Mouse (Mus musculus): ENCODE data around the gene Rpap3. TPM values are rescaled to one million over a fixed set of nuclear protein-coding genes. Genes with fewer than 3 reads are reported as not detected.

Rpap3 gene
- polyA plus RNA-seq, 1 experiment, result 6.9 TPM

DNA sequence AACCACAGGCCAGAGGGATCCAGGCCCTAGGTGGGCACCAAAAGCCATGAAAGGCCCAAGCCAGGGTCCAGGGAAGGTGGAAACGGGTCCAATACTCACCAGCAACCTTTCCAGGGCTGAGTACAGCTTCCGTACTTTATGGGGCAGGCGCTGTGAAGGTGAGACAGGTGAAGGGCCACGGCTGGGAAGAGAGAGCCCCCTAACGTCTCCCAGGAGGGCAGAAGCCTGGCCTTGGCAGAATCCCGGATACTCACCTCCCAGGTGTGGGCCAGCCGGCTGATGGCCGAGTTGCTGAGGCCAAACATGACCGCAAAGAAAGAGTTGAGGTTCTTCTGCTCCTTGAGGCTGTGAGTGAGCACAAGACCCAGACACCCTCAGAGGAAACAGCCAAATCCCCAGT is 43.8 kb upstream of the Rpap3 start:
- 93% methylated on average over 9 of the region's 9 CpGs for WGBS
- no peaks in the 10 kb centered on the region for H3K27me3 ChIP-seq (replicated peaks; ENCODE audit: control insufficient read depth, insufficient read depth, low read length)
- H3K4me1 ChIP-seq (ENCODE audit: control insufficient read depth, insufficient read depth, low read length), result peaks cover 8% of the 10 kb centered on the region; the same call in 1 of the 2 replicates
- peaks cover 19% of the 10 kb centered on the region for H3K36me3 ChIP-seq (ENCODE audit: control insufficient read depth, insufficient read depth, low read length)
- no peak overlapping the region for H3K4me3 ChIP-seq (ENCODE audit: insufficient read depth, low read depth, low read length)
- TF ChIP-seq POLR2A (IDR thresholded peaks at IDR 0.05; ENCODE audit: low read depth, low read length), result no peak
- no peak for TF ChIP-seq CTCF (conservative IDR thresholded peaks at IDR 0.05; ENCODE audit: insufficient read depth, insufficient read length, low read depth, low read length)
- H3K27ac ChIP-seq (ENCODE audit: insufficient read depth, low read depth, low read length), result no peak overlapping the region
- no peak for DNase-seq

- no peak overlapping the region for H3K4me3 ChIP-seq (ENCODE audit: insufficient read depth, low read depth, low read length)
- peaks cover 19% of the 10 kb centered on the region for H3K36me3 ChIP-seq (ENCODE audit: control insufficient read depth, insufficient read depth, low read length)
- peaks cover 8% of the 10 kb centered on the region; the same call in 1 of the 2 replicates for H3K4me1 ChIP-seq (ENCODE audit: control insufficient read depth, insufficient read depth, low read length)
- H3K27ac ChIP-seq (ENCODE audit: insufficient read depth, low read depth, low read length), result no peak overlapping the region
- WGBS, result 88% methylated on average over 4 of the region's 4 CpGs
- no peaks in the 10 kb centered on the region for H3K27me3 ChIP-seq (replicated peaks; ENCODE audit: control insufficient read depth, insufficient read depth, low read length)
- no peak for DNase-seq
- TF ChIP-seq CTCF (conservative IDR thresholded peaks at IDR 0.05; ENCODE audit: insufficient read depth, insufficient read length, low read depth, low read length) (no peak), POLR2A (IDR thresholded peaks at IDR 0.05; ENCODE audit: low read depth, low read length) (no peak)
Measured at GRCm38 (mm10) chr15:97748964-97749363, 43.3 kb upstream of the Rpap3 start.

- 75% methylated on average over 10 of the region's 10 CpGs for WGBS
- H3K27me3 ChIP-seq (replicated peaks; ENCODE audit: control insufficient read depth, insufficient read depth, low read length), result no peaks in the 10 kb centered on the region
- H3K36me3 ChIP-seq (ENCODE audit: control insufficient read depth, insufficient read depth, low read length), result peaks cover 19% of the 10 kb centered on the region
- peaks cover 12% of the 10 kb centered on the region for H3K4me1 ChIP-seq (ENCODE audit: control insufficient read depth, insufficient read depth, low read length)
- no peak overlapping the region for H3K4me3 ChIP-seq (ENCODE audit: insufficient read depth, low read depth, low read length)
- H3K27ac ChIP-seq (ENCODE audit: insufficient read depth, low read depth, low read length), result no peak overlapping the region
- TF ChIP-seq POLR2A (IDR thresholded peaks at IDR 0.05; ENCODE audit: low read depth, low read length) (no peak), CTCF (conservative IDR thresholded peaks at IDR 0.05; ENCODE audit: insufficient read depth, insufficient read length, low read depth, low read length) (no peak)
- DNase-seq, result no peak
Measured at GRCm38 (mm10) chr15:97748309-97748708, 42.7 kb upstream of the Rpap3 start.

- H3K27ac ChIP-seq (ENCODE audit: insufficient read depth, low read depth, low read length), result no peak overlapping the region
- no peak for TF ChIP-seq POLR2A (IDR thresholded peaks at IDR 0.05; ENCODE audit: low read depth, low read length)
- no peak for TF ChIP-seq CTCF (conservative IDR thresholded peaks at IDR 0.05; ENCODE audit: insufficient read depth, insufficient read length, low read depth, low read length)
- H3K36me3 ChIP-seq (ENCODE audit: control insufficient read depth, insufficient read depth, low read length), result peaks cover 18% of the 10 kb centered on the region
- peaks cover 17% of the 10 kb centered on the region for H3K4me1 ChIP-seq (ENCODE audit: control insufficient read depth, insufficient read depth, low read length)
- H3K4me3 ChIP-seq (ENCODE audit: insufficient read depth, low read depth, low read length), result no peak overlapping the region
- 85% methylated on average over 4 of the region's 4 CpGs for WGBS
- H3K27me3 ChIP-seq (replicated peaks; ENCODE audit: control insufficient read depth, insufficient read depth, low read length), result no peaks in the 10 kb centered on the region
- no peak for DNase-seq
Measured at GRCm38 (mm10) chr15:97747486-97747885, 41.9 kb upstream of the Rpap3 start.

- 95% methylated on average over 24 of the region's 24 CpGs for WGBS
- no peak for TF ChIP-seq CTCF (conservative IDR thresholded peaks at IDR 0.05; ENCODE audit: insufficient read depth, insufficient read length, low read depth, low read length)
- TF ChIP-seq POLR2A (IDR thresholded peaks at IDR 0.05; ENCODE audit: low read depth, low read length), result no peak
- H3K36me3 ChIP-seq (ENCODE audit: control insufficient read depth, insufficient read depth, low read length), result peaks cover 18% of the 10 kb centered on the region
- H3K4me1 ChIP-seq (ENCODE audit: control insufficient read depth, insufficient read depth, low read length), result peaks cover 20% of the 10 kb centered on the region
- H3K4me3 ChIP-seq (ENCODE audit: insufficient read depth, low read depth, low read length), result no peak overlapping the region
- H3K27me3 ChIP-seq (replicated peaks; ENCODE audit: control insufficient read depth, insufficient read depth, low read length), result no peaks in the 10 kb centered on the region
- H3K27ac ChIP-seq (ENCODE audit: insufficient read depth, low read depth, low read length), result no peak overlapping the region
- no peak for DNase-seq
Measured at GRCm38 (mm10) chr15:97746748-97747147, 41.1 kb upstream of the Rpap3 start.

DNA sequence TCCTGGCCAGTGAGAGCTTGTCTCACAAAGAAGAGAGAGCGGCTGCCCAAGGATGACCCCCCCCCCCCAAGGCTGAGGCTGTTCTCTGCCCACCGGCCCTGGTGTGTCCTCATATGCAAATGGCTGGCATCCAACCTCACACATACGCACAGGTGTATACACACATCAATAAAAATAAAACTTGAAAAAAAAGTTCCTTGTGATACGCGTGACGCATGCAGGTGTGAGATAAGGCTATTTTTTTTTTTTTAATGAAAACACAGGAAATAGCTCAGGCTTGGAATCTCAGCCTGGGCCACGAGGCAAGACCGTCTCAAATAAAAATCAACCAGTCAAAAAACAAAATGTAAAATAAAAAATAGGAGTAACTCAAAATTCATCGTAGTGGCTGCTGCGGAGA is 40.7 kb upstream of the Rpap3 start:
- DNase-seq, result no peak
- 81% methylated on average over 10 of the region's 10 CpGs for WGBS
- Histone ChIP-seq H3K27me3 (replicated peaks; ENCODE audit: control insufficient read depth, insufficient read depth, low read length) (no peaks in the 10 kb centered on the region), H3K4me3 (ENCODE audit: insufficient read depth, low read depth, low read length) (no peak overlapping the region), H3K27ac (ENCODE audit: insufficient read depth, low read depth, low read length) (no peak overlapping the region), H3K36me3 (ENCODE audit: control insufficient read depth, insufficient read depth, low read length) (peaks cover 18% of the 10 kb centered on the region), H3K4me1 (ENCODE audit: control insufficient read depth, insufficient read depth, low read length) (peaks cover 22% of the 10 kb centered on the region)
- no peak for TF ChIP-seq CTCF (conservative IDR thresholded peaks at IDR 0.05; ENCODE audit: insufficient read depth, insufficient read length, low read depth, low read length)
- TF ChIP-seq POLR2A (IDR thresholded peaks at IDR 0.05; ENCODE audit: low read depth, low read length), result no peak

DNA sequence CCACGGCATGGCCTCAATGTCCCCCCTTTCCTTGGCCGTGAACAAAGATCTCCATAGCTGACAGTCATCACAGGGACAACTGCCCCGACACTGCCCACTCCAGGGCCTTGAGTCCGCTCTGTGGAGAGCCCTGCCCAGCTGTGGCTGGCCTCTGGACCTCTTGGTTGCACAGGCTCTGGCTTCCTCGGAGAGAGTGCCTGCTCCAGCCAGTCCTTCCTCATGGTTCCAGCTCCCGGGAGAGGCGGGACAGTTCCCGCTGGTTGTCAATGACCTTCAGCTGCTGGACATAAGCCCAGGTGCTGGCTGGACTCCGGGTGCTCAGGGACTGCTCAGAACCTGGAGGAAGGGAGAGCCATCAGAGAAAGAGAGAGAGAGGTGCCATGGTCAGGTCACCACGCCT is 39.7 kb upstream of the Rpap3 start:
- no peak overlapping the region for H3K4me3 ChIP-seq (ENCODE audit: insufficient read depth, low read depth, low read length)
- H3K4me1 ChIP-seq (ENCODE audit: control insufficient read depth, insufficient read depth, low read length), result peaks cover 22% of the 10 kb centered on the region
- no peaks in the 10 kb centered on the region for H3K27me3 ChIP-seq (replicated peaks; ENCODE audit: control insufficient read depth, insufficient read depth, low read length)
- peak; percentile 95 for DNase-seq
- peak overlapping the region; percentile 14 for H3K27ac ChIP-seq (ENCODE audit: insufficient read depth, low read depth, low read length)
- WGBS, result 26% methylated on average over 10 of the region's 10 CpGs
- no peak for TF ChIP-seq POLR2A (IDR thresholded peaks at IDR 0.05; ENCODE audit: low read depth, low read length)
- no peak for TF ChIP-seq CTCF (conservative IDR thresholded peaks at IDR 0.05; ENCODE audit: insufficient read depth, insufficient read length, low read depth, low read length)
- peaks cover 16% of the 10 kb centered on the region for H3K36me3 ChIP-seq (ENCODE audit: control insufficient read depth, insufficient read depth, low read length)

Measured in kidney, adult 2 months (tissue).